ENCODE assay signal across 14 mouse cellular contexts in genomic region chr9:123157699-123158098, GRCm38 (mm10). TPM values are rescaled to one million over a fixed set of nuclear protein-coding genes. Genes with fewer than 3 reads are reported as not detected.
DNase-seq lines count a peak whose midpoint lies in the region; ATAC-seq lines count a peak whose summit lies in the region.
"Had no signal": no experiment of that assay in that cellular context is flagged by ENCODE, and none has a peak within 500 bp of the region (broad histone marks: within the 10 kb centered on the region; RNA-seq: fewer than 3 reads in every experiment).

No protein-coding gene starts in this region.

- H3K4me2 ChIP-seq in forebrain, embryonic 14.5 days (ENCODE audit: low read length): no peak overlapping the region
- H3K4me2 ChIP-seq in forebrain, embryonic 15.5 days (replicated peaks): no peak overlapping the region

- H3K9ac ChIP-seq in forebrain, embryonic 14.5 days (ENCODE audit: low read length): no peak overlapping the region
- H3K9ac ChIP-seq in forebrain, embryonic 15.5 days (replicated peaks): no peak overlapping the region

- no peaks in the 10 kb centered on the region for H3K9me3 ChIP-seq in forebrain, embryonic 14.5 days (replicated peaks; ENCODE audit: control insufficient read depth, low read length)
- H3K9me3 ChIP-seq in forebrain, embryonic 15.5 days: no peaks in the 10 kb centered on the region

- H3K4me1 ChIP-seq in forebrain, embryonic 14.5 days (ENCODE audit: control insufficient read depth, insufficient read depth, low read length): no peaks in the 10 kb centered on the region
- H3K4me1 ChIP-seq in forebrain, embryonic 15.5 days: peaks cover 2% of the 10 kb centered on the region; the same call in 1 of the 2 replicates

- no peak overlapping the region for H3K27ac ChIP-seq in forebrain, embryonic 14.5 days (ENCODE audit: low read depth, low read length)
- no peak overlapping the region for H3K27ac ChIP-seq in forebrain, embryonic 15.5 days (replicated peaks)

- H3K4me3 ChIP-seq in forebrain, embryonic 14.5 days (ENCODE audit: low read depth, low read length): no peak overlapping the region
- no peak overlapping the region for H3K4me3 ChIP-seq in forebrain, embryonic 15.5 days

- peak; percentile 24 for DNase-seq in forebrain, embryonic 14.5 days (ENCODE audit: low spot score)
- peak; percentile 10 for DNase-seq in layer of hippocampus, adult 11-12 months (ENCODE audit: low spot score)
- DNase-seq in layer of hippocampus, adult 9-10 months (ENCODE audit: low spot score): no peak
- peak; percentile 16 for DNase-seq in MN1 (ENCODE audit: low spot score)
- peak; percentile 63 for DNase-seq in gastrocnemius, postnatal 25 days
- DNase-seq in neural tube, embryonic 10.5 days (ENCODE audit: extremely low spot score, low spot score): no peak
- DNase-seq in ovary, postnatal 36 days (ENCODE audit: low spot score): no peak
- DNase-seq: cerebellum, adult 11-12 months had no signal

- no peaks in the 10 kb centered on the region for H3K27me3 ChIP-seq in forebrain, embryonic 14.5 days (replicated peaks; ENCODE audit: control insufficient read depth, insufficient read depth, low read length)
- H3K27me3 ChIP-seq in forebrain, embryonic 15.5 days: no peaks in the 10 kb centered on the region
- H3K27me3 ChIP-seq: Patski had no signal

- H3K36me3 ChIP-seq in forebrain, embryonic 14.5 days (ENCODE audit: control insufficient read depth, insufficient read depth, low read length): no peaks in the 10 kb centered on the region
- no peaks in the 10 kb centered on the region for H3K36me3 ChIP-seq in forebrain, embryonic 15.5 days

- peak; percentile 21; the same call in 1 of the 2 replicates for ATAC-seq in forebrain, embryonic 14.5 days
- ATAC-seq in forebrain, embryonic 15.5 days (replicated peaks): no peak
- ATAC-seq: Patski had no signal

RNA-seq across cellular contexts. Expression of gene Clec3b, which starts 7.0 kb away (rescaled TPM):
- 0.36 TPM in 1 of 2 replicates, not detected in the other for polyA plus RNA-seq in forebrain, embryonic 14.5 days (2014; fragmentation: Nextera tagmentation; extraction: Ambion mirVana)
- polyA plus RNA-seq in forebrain, embryonic 15.5 days (2015; fragmentation: Nextera tagmentation; extraction: Ambion mirVana): 0.32 and 0.98 TPM in 2 replicates
- 10 to 100 TPM; 44.1 to 65.2 TPM for total RNA-seq in gastrocnemius, postnatal 25 days (2021)
- total RNA-seq: megakaryocyte progenitor cell, adult 5-6 weeks; monocyte, adult 5-6 weeks had no signal
- polyA plus RNA-seq: heart, embryonic 14.5 days; limb, embryonic 11.5 days; Patski had no signal

RNA-seq across cellular contexts. Expression of gene Exosc7, which starts 44.7 kb away (rescaled TPM):
- polyA plus RNA-seq in forebrain, embryonic 14.5 days (2014; fragmentation: Nextera tagmentation; extraction: Ambion mirVana): 103 and 108 TPM in 2 replicates
- 92.6 and 98.2 TPM in 2 replicates for polyA plus RNA-seq in forebrain, embryonic 15.5 days (2015; fragmentation: Nextera tagmentation; extraction: Ambion mirVana)
- total RNA-seq in gastrocnemius, postnatal 25 days (2021): 10 to 100 TPM; 17.3 to 19.6 TPM

RNA-seq across cellular contexts. Expression of gene Zdhhc3, which starts 44.7 kb away (rescaled TPM):
- 50.7 and 51.2 TPM in 2 replicates for polyA plus RNA-seq in forebrain, embryonic 14.5 days (2014; fragmentation: Nextera tagmentation; extraction: Ambion mirVana)
- polyA plus RNA-seq in forebrain, embryonic 15.5 days (2015; fragmentation: Nextera tagmentation; extraction: Ambion mirVana): 80.8 and 81.0 TPM in 2 replicates
- 10 to 100 TPM; 48.5 to 49.5 TPM for total RNA-seq in gastrocnemius, postnatal 25 days (2021)

RNA-seq across cellular contexts. Expression of gene Cdcp1, which starts 58.1 kb away (rescaled TPM):
- polyA plus RNA-seq in forebrain, embryonic 14.5 days (2014; fragmentation: Nextera tagmentation; extraction: Ambion mirVana): 0.05 and 0.06 TPM in 2 replicates
- 0.09 TPM in 1 of 2 replicates, not detected in the other for polyA plus RNA-seq in forebrain, embryonic 15.5 days (2015; fragmentation: Nextera tagmentation; extraction: Ambion mirVana)
- total RNA-seq in gastrocnemius, postnatal 25 days (2021): not detected
- total RNA-seq: monocyte, adult 5-6 weeks had no signal
- polyA plus RNA-seq: Patski had no signal

Comparison
In these comparisons a context has a peak if more than half of its experiments do, and no peak if none do; other contexts are left out.
1. DNase-seq: peak in forebrain, embryonic 14.5 days (single experiment), layer of hippocampus, adult 11-12 months (single experiment), MN1 (single experiment) and gastrocnemius, postnatal 25 days (single experiment); none in layer of hippocampus, adult 9-10 months (single experiment), neural tube, embryonic 10.5 days (single experiment) and ovary, postnatal 36 days (single experiment).